In the genomic region with DNA sequence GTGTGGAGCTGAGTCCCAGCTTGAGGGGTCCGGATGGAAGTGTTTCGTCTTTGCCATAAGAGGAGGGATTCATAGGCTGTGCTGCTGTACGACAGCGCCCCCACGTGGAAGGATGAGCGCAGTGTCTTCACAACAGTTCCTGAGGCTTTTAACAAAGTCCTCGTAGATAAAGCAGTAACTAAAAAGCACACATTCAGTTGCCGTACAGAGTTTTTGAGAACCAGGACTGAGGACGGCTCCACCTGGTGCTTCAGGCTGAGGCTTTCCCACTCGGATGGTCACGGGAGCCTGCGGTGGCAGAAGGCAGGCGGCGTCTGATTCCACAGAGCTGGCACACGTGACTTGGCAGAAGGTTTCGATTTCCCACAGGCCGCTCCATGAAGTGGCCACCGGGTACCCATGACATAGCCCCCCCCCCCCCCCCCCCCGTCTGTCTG, we compare ENCODE assay signal across 8 mouse cellular contexts. TPM values are rescaled to one million over a fixed set of nuclear protein-coding genes. Genes with fewer than 3 reads are reported as not detected.
DNase-seq lines count a peak whose midpoint lies in the region; ATAC-seq and TF ChIP-seq lines count a peak whose summit lies in the region.

No protein-coding gene starts in this region.

- peak; percentile 86 for TF ChIP-seq CTCF in E14TG2a.4 (conservative IDR thresholded peaks at IDR 0.05; ENCODE audit: low read length)
- TF ChIP-seq CTCF in liver, embryonic 14.5 days (IDR thresholded peaks at IDR 0.05; ENCODE audit: low read depth), result peak; percentile 97

- DNase-seq in c-Kit-positive CD71-positive TER-119-negative erythroid progenitor cells, embryonic 14.5 days (ENCODE audit: low read depth), result peak; percentile 70
- peak; percentile 94 for DNase-seq in forebrain, embryonic 11.5 days (ENCODE audit: low spot score)
- DNase-seq in kidney, postnatal 25 days, result peak; percentile 85 to 91
- peak; percentile 63 to 72 (median 63) for DNase-seq in liver, embryonic 14.5 days (ENCODE audit: low read depth in 3 of 3, low spot score in 3 of 3)
- peak; percentile 93 for DNase-seq in neural tube, embryonic 10.5 days (ENCODE audit: extremely low spot score, low spot score)

- H3K27me3 ChIP-seq in E14TG2a.4 (ENCODE audit: insufficient read depth, low read length), result no peaks in the 10 kb centered on the region
- H3K27me3 ChIP-seq in forebrain, embryonic 11.5 days (ENCODE audit: control insufficient read depth, insufficient read depth, low read length), result no peaks in the 10 kb centered on the region
- H3K27me3 ChIP-seq in heart, embryonic 16.5 days (ENCODE audit: control insufficient read depth, insufficient read depth, low read length), result no peaks in the 10 kb centered on the region
- H3K27me3 ChIP-seq in liver, embryonic 14.5 days (ENCODE audit: control insufficient read depth, insufficient read depth, low read length), result no peaks in the 10 kb centered on the region
- no peaks in the 10 kb centered on the region for H3K27me3 ChIP-seq in stomach, embryonic 15.5 days (replicated peaks)

- peak overlapping the region; percentile 65 for H3K9ac ChIP-seq in forebrain, embryonic 11.5 days (ENCODE audit: low read length)
- peak overlapping the region; percentile 81 for H3K9ac ChIP-seq in heart, embryonic 16.5 days (ENCODE audit: low read length)
- H3K9ac ChIP-seq in liver, embryonic 14.5 days (replicated peaks), result peak overlapping the region; percentile 47
- H3K9ac ChIP-seq in stomach, embryonic 15.5 days, result peak overlapping the region; percentile 45

- no peaks in the 10 kb centered on the region for H3K36me3 ChIP-seq in E14TG2a.4 (ENCODE audit: insufficient read depth, low read length)
- H3K36me3 ChIP-seq in forebrain, embryonic 11.5 days (ENCODE audit: control insufficient read depth, insufficient read depth, low read length), result no peaks in the 10 kb centered on the region
- H3K36me3 ChIP-seq in heart, embryonic 16.5 days (ENCODE audit: control insufficient read depth, insufficient read depth), result no peaks in the 10 kb centered on the region
- H3K36me3 ChIP-seq in liver, embryonic 14.5 days (replicated peaks; ENCODE audit: control insufficient read depth, insufficient read depth, low read depth), result no peaks in the 10 kb centered on the region
- H3K36me3 ChIP-seq in stomach, embryonic 15.5 days, result no peaks in the 10 kb centered on the region

- TF ChIP-seq EP300 in liver, embryonic 14.5 days (IDR thresholded peaks at IDR 0.05; ENCODE audit: low read depth), result no peak

- H3K9me3 ChIP-seq in E14TG2a.4 (ENCODE audit: low read length), result no peaks in the 10 kb centered on the region
- H3K9me3 ChIP-seq in forebrain, embryonic 11.5 days (ENCODE audit: control insufficient read depth, low read length), result no peaks in the 10 kb centered on the region
- no peaks in the 10 kb centered on the region for H3K9me3 ChIP-seq in heart, embryonic 16.5 days (replicated peaks; ENCODE audit: control insufficient read depth, low read length)
- H3K9me3 ChIP-seq in liver, embryonic 14.5 days (ENCODE audit: control insufficient read depth, low read length), result no peaks in the 10 kb centered on the region
- H3K9me3 ChIP-seq in stomach, embryonic 15.5 days, result no peaks in the 10 kb centered on the region

- H3K4me1 ChIP-seq in E14TG2a.4 (replicated peaks; ENCODE audit: low read depth, low read length), result peaks cover 44% of the 10 kb centered on the region
- H3K4me1 ChIP-seq in forebrain, embryonic 11.5 days (replicated peaks; ENCODE audit: control insufficient read depth, insufficient read depth, low read length), result no peaks in the 10 kb centered on the region
- H3K4me1 ChIP-seq in heart, embryonic 16.5 days (ENCODE audit: control insufficient read depth, insufficient read depth, low read length), result no peaks in the 10 kb centered on the region
- peaks cover 0 to 19% of the 10 kb centered on the region in 2 experiments; a peak in 3 of 4 replicates for H3K4me1 ChIP-seq in liver, embryonic 14.5 days (replicated peaks; ENCODE audit: control insufficient read depth in 2 of 2, insufficient read depth in 2 of 2, low read length in 1 of 2)
- peaks cover 4% of the 10 kb centered on the region; the same call in 1 of the 2 replicates for H3K4me1 ChIP-seq in stomach, embryonic 15.5 days

- WGBS in forebrain, embryonic 11.5 days, result 2% methylated on average over 18 of the region's 19 CpGs
- WGBS in heart, embryonic 16.5 days, result 3% methylated on average over 19 of the region's 19 CpGs
- WGBS in liver, embryonic 14.5 days (ENCODE audit: insufficient replicate concordance), result 7% methylated on average over 18 of the region's 19 CpGs
- WGBS in stomach, embryonic 15.5 days, result 4% methylated on average over 19 of the region's 19 CpGs

- H3K27ac ChIP-seq in forebrain, embryonic 11.5 days (ENCODE audit: low read depth, low read length), result no peak overlapping the region
- H3K27ac ChIP-seq in heart, embryonic 16.5 days (ENCODE audit: low read length), result peak overlapping the region; percentile 71; the same call in 1 of the 2 replicates
- H3K27ac ChIP-seq in liver, embryonic 14.5 days, result no peak overlapping the region
- peak overlapping the region; percentile 76 for H3K27ac ChIP-seq in stomach, embryonic 15.5 days

- peak; percentile 89 for ATAC-seq in forebrain, embryonic 11.5 days (replicated peaks; ENCODE audit: low FRiP score)
- ATAC-seq in heart, embryonic 16.5 days (replicated peaks; ENCODE audit: extremely low read depth, insufficient read depth, low FRiP score), result peak; percentile 91
- ATAC-seq in liver, embryonic 14.5 days (ENCODE audit: insufficient read depth), result peak; percentile 69
- ATAC-seq in stomach, embryonic 15.5 days (ENCODE audit: insufficient read depth, low FRiP score, low read depth), result peak; percentile 79; the same call in 1 of the 2 replicates

- H3K4me2 ChIP-seq in forebrain, embryonic 11.5 days (ENCODE audit: low read depth, low read length, severe bottlenecking), result peak overlapping the region; percentile 59
- peak overlapping the region; percentile 62 for H3K4me2 ChIP-seq in heart, embryonic 16.5 days (ENCODE audit: low read depth, low read length)
- H3K4me2 ChIP-seq in liver, embryonic 14.5 days (ENCODE audit: low read depth), result peak overlapping the region; percentile 64
- peak overlapping the region; percentile 62 for H3K4me2 ChIP-seq in stomach, embryonic 15.5 days

- H3K4me3 ChIP-seq in E14TG2a.4 (replicated peaks; ENCODE audit: low read length), result no peak overlapping the region
- H3K4me3 ChIP-seq in forebrain, embryonic 11.5 days (ENCODE audit: low read depth, low read length), result peak overlapping the region; percentile 36
- peak overlapping the region; percentile 67 for H3K4me3 ChIP-seq in heart, embryonic 16.5 days (ENCODE audit: low read length)
- peak overlapping the region; percentile 51 to 70 for H3K4me3 ChIP-seq in liver, embryonic 14.5 days (ENCODE audit: insufficient read depth in 1 of 2, low read depth in 2 of 2, low read length in 2 of 2)
- peak overlapping the region; percentile 49 for H3K4me3 ChIP-seq in stomach, embryonic 15.5 days (replicated peaks)

RNA-seq across cellular contexts. Expression of a gene that starts 16.4 kb away (rescaled TPM):
- 34.0 and 44.6 TPM in 2 replicates for polyA plus RNA-seq in forebrain, embryonic 11.5 days (2014; fragmentation: Nextera tagmentation; extraction: Ambion mirVana)
- 27.3 and 32.2 TPM in 2 replicates for polyA plus RNA-seq in heart, embryonic 16.5 days (2015; fragmentation: Nextera tagmentation; extraction: Ambion mirVana)
- 6.4 and 6.9 TPM in 2 replicates for polyA plus RNA-seq in liver, embryonic 14.5 days (2012; rRNA removed)
- polyA plus RNA-seq in liver, embryonic 14.5 days (2014; fragmentation: Nextera tagmentation; extraction: Ambion mirVana), result 11.2 and 11.4 TPM in 2 replicates
- polyA plus RNA-seq in stomach, embryonic 15.5 days (2015; fragmentation: Nextera tagmentation; extraction: Ambion mirVana), result 33.4 and 36.1 TPM in 2 replicates

RNA-seq across cellular contexts. Expression of a gene that starts 40.8 kb away (rescaled TPM):
- 19.3 and 19.7 TPM in 2 replicates for polyA plus RNA-seq in forebrain, embryonic 11.5 days (2014; fragmentation: Nextera tagmentation; extraction: Ambion mirVana)
- polyA plus RNA-seq in heart, embryonic 16.5 days (2015; fragmentation: Nextera tagmentation; extraction: Ambion mirVana), result 21.9 and 23.5 TPM in 2 replicates
- polyA plus RNA-seq in liver, embryonic 14.5 days (2012; rRNA removed), result 15.6 and 16.7 TPM in 2 replicates
- 26.0 and 26.1 TPM in 2 replicates for polyA plus RNA-seq in liver, embryonic 14.5 days (2014; fragmentation: Nextera tagmentation; extraction: Ambion mirVana)
- 20.6 and 25.2 TPM in 2 replicates for polyA plus RNA-seq in stomach, embryonic 15.5 days (2015; fragmentation: Nextera tagmentation; extraction: Ambion mirVana)

Comparison
In these comparisons a context has a peak if more than half of its experiments do, and no peak if none do; other contexts are left out.
1. H3K27ac ChIP-seq: peak in heart, embryonic 16.5 days (single experiment) and stomach, embryonic 15.5 days (single experiment); none in forebrain, embryonic 11.5 days (single experiment) and liver, embryonic 14.5 days (single experiment).
2. Peak in every context shown above with its lines, with median percentiles within 50 percentile points of each other: DNase-seq, ATAC-seq, H3K4me2 ChIP-seq and H3K9ac ChIP-seq.